Mouse (Mus musculus): ENCODE measurements around the gene Prn. TPM values are rescaled to one million over a fixed set of nuclear protein-coding genes. Genes with fewer than 3 reads are reported as not detected.

The Prn gene
- polyA plus RNA-seq, 1 experiment, result not detected

- 40% methylated on average over 2 of the region's 2 CpGs for WGBS
- Histone ChIP-seq H3K4me1 (ENCODE audit: control insufficient read depth, insufficient read depth, low read length) (no peaks in the 10 kb centered on the region), H3K4me3 (replicated peaks; ENCODE audit: extremely low read depth, low read depth, low read length) (no peak overlapping the region)
- no peak for TF ChIP-seq POLR2A (IDR thresholded peaks at IDR 0.05; ENCODE audit: borderline replicate concordance, extremely low read depth, low read depth, low read length)
- TF ChIP-seq CTCF (IDR thresholded peaks at IDR 0.05; ENCODE audit: insufficient read depth, low read length), result no peak
- DNase-seq, result no peak
Measured at GRCm38 (mm10) chr2:131883136-131883535, 26.6 kb upstream of the Prn start.

- no peak for TF ChIP-seq POLR2A (IDR thresholded peaks at IDR 0.05; ENCODE audit: borderline replicate concordance, extremely low read depth, low read depth, low read length)
- TF ChIP-seq CTCF (IDR thresholded peaks at IDR 0.05; ENCODE audit: insufficient read depth, low read length), result no peak
- Histone ChIP-seq H3K4me3 (replicated peaks; ENCODE audit: extremely low read depth, low read depth, low read length) (no peak overlapping the region), H3K4me1 (ENCODE audit: control insufficient read depth, insufficient read depth, low read length) (no peaks in the 10 kb centered on the region; the same call in 1 of the 2 replicates)
- WGBS, result 68% methylated on average over 6 of the region's 6 CpGs
- DNase-seq, result no peak
Measured at GRCm38 (mm10) chr2:131886503-131887160, 23.1 kb upstream of the Prn start.

- no peaks in the 10 kb centered on the region; the same call in 1 of the 2 replicates for H3K4me1 ChIP-seq (ENCODE audit: control insufficient read depth, insufficient read depth, low read length)
- 28% methylated on average over 7 of the region's 7 CpGs for WGBS
- H3K4me3 ChIP-seq (replicated peaks; ENCODE audit: extremely low read depth, low read depth, low read length), result no peak overlapping the region
- TF ChIP-seq POLR2A (IDR thresholded peaks at IDR 0.05; ENCODE audit: borderline replicate concordance, extremely low read depth, low read depth, low read length) (no peak), CTCF (IDR thresholded peaks at IDR 0.05; ENCODE audit: insufficient read depth, low read length) (no peak)
- no peak for DNase-seq
Measured at GRCm38 (mm10) chr2:131888233-131888632, 21.5 kb upstream of the Prn start.

GRCm38 (mm10) chr2:131892534-131892933 is 17.2 kb upstream of the Prn start:
- no peak for DNase-seq
- WGBS, result 41% methylated on average over 5 of the region's 5 CpGs
- TF ChIP-seq CTCF (IDR thresholded peaks at IDR 0.05; ENCODE audit: insufficient read depth, low read length), result no peak
- no peak for TF ChIP-seq POLR2A (IDR thresholded peaks at IDR 0.05; ENCODE audit: borderline replicate concordance, extremely low read depth, low read depth, low read length)

GRCm38 (mm10) chr2:131895106-131895505 is 14.7 kb upstream of the Prn start:
- no peak for DNase-seq
- Histone ChIP-seq H3K4me3 (replicated peaks; ENCODE audit: extremely low read depth, low read depth, low read length) (no peak overlapping the region), H3K4me1 (ENCODE audit: control insufficient read depth, insufficient read depth, low read length) (no peaks in the 10 kb centered on the region; the same call in 1 of the 2 replicates)
- no peak for TF ChIP-seq POLR2A (IDR thresholded peaks at IDR 0.05; ENCODE audit: borderline replicate concordance, extremely low read depth, low read depth, low read length)
- TF ChIP-seq CTCF (IDR thresholded peaks at IDR 0.05; ENCODE audit: insufficient read depth, low read length), result no peak
- 68% methylated on average over 2 of the region's 2 CpGs for WGBS

More at GRCm38 (mm10) chr2:131892534-131892933, 17.2 kb upstream of the Prn start:
- H3K4me1 ChIP-seq (ENCODE audit: control insufficient read depth, insufficient read depth, low read length), result no peaks in the 10 kb centered on the region; the same call in 1 of the 2 replicates
- no peak overlapping the region for H3K4me3 ChIP-seq (replicated peaks; ENCODE audit: extremely low read depth, low read depth, low read length)

- no peaks in the 10 kb centered on the region; the same call in 1 of the 2 replicates for H3K4me1 ChIP-seq (ENCODE audit: control insufficient read depth, insufficient read depth, low read length)
- WGBS, result 95% methylated on average over 4 of the region's 4 CpGs
- TF ChIP-seq CTCF (IDR thresholded peaks at IDR 0.05; ENCODE audit: insufficient read depth, low read length) (no peak), POLR2A (IDR thresholded peaks at IDR 0.05; ENCODE audit: borderline replicate concordance, extremely low read depth, low read depth, low read length) (no peak)
- DNase-seq, result no peak
- no peak overlapping the region for H3K4me3 ChIP-seq (replicated peaks; ENCODE audit: extremely low read depth, low read depth, low read length)
Measured at GRCm38 (mm10) chr2:131896011-131896410, 13.7 kb upstream of the Prn start.

- no peak for TF ChIP-seq CTCF (IDR thresholded peaks at IDR 0.05; ENCODE audit: insufficient read depth, low read length)
- TF ChIP-seq POLR2A (IDR thresholded peaks at IDR 0.05; ENCODE audit: borderline replicate concordance, extremely low read depth, low read depth, low read length), result no peak
- H3K4me1 ChIP-seq (ENCODE audit: control insufficient read depth, insufficient read depth, low read length), result no peaks in the 10 kb centered on the region
- no peak overlapping the region for H3K4me3 ChIP-seq (replicated peaks; ENCODE audit: extremely low read depth, low read depth, low read length)
- WGBS, result 88% methylated on average over 12 of the region's 12 CpGs
- DNase-seq, result no peak
Measured at GRCm38 (mm10) chr2:131897336-131898109, 12.2 kb upstream of the Prn start.

GRCm38 (mm10) chr2:131902423-131902822 is 7.3 kb upstream of the Prn start:
- TF ChIP-seq CTCF (IDR thresholded peaks at IDR 0.05; ENCODE audit: insufficient read depth, low read length) (no peak), POLR2A (IDR thresholded peaks at IDR 0.05; ENCODE audit: borderline replicate concordance, extremely low read depth, low read depth, low read length) (no peak)
- no peaks in the 10 kb centered on the region for H3K4me1 ChIP-seq (ENCODE audit: control insufficient read depth, insufficient read depth, low read length)
- H3K4me3 ChIP-seq (replicated peaks; ENCODE audit: extremely low read depth, low read depth, low read length), result no peak overlapping the region
- WGBS, result 19% methylated on average over 2 of the region's 3 CpGs
- DNase-seq, result no peak

GRCm38 (mm10) chr2:131902867-131903266 is 6.9 kb upstream of the Prn start:
- DNase-seq, result peak; percentile 33
- H3K4me3 ChIP-seq (replicated peaks; ENCODE audit: extremely low read depth, low read depth, low read length), result no peak overlapping the region
- H3K4me1 ChIP-seq (ENCODE audit: control insufficient read depth, insufficient read depth, low read length), result no peaks in the 10 kb centered on the region
- 42% methylated on average over 8 of the region's 8 CpGs for WGBS
- TF ChIP-seq CTCF (IDR thresholded peaks at IDR 0.05; ENCODE audit: insufficient read depth, low read length) (no peak), POLR2A (IDR thresholded peaks at IDR 0.05; ENCODE audit: borderline replicate concordance, extremely low read depth, low read depth, low read length) (no peak)

Measured in lung, adult 2 months (tissue).